Comparison of ENCODE assay signal across 39 mouse cellular contexts in the genomic region with DNA sequence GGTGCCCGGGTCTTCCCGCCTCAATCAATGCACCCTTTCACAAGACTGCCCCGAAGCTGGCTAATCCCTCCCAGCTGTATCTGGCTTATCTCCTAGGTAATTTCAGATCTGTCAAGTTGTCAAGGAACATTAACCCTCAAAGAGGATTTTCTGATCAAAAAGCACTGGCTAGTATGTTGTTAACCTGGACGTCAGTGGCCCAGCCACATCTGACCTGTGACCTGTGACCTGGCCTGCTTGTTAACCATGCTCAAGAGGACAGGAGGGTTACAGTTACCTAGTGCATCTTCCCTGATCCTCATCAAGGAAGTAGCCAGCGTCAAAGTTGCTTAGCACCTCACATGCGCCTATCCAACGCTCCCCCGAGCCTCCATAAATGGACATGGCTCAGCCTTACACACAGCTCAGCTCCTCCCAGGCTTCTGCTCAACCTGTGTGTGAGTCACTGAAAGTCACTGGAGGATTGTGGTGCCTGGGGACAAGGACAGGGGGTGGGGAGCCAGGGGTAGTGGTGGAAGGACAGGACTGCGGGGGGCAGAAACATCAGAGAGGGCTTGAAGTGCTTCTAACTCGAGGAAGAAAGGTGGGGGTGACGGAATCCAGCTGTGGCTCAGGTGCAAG. TPM values are rescaled to one million over a fixed set of nuclear protein-coding genes. Genes with fewer than 3 reads are reported as not detected.
DNase-seq lines count a peak whose midpoint lies in the region; ATAC-seq and TF ChIP-seq lines count a peak whose summit lies in the region.
"Had no signal": no experiment of that assay in that cellular context is flagged by ENCODE, and none has a peak within 500 bp of the region (broad histone marks: within the 10 kb centered on the region; RNA-seq: fewer than 3 reads in every experiment).

No protein-coding gene starts in this region.

- no peaks in the 10 kb centered on the region for H3K36me3 ChIP-seq in kidney, embryonic 16.5 days (ENCODE audit: insufficient read depth, low read length)
- H3K36me3 ChIP-seq in stomach, postnatal 0 days (ENCODE audit: control insufficient read depth, insufficient read depth, low read length), result no peaks in the 10 kb centered on the region
- H3K36me3 ChIP-seq: embryonic facial prominence, embryonic 12.5 days; forebrain, embryonic 10.5 days; forebrain, embryonic 15.5 days; hindbrain, embryonic 12.5 days; limb, embryonic 13.5 days; liver, embryonic 13.5 days; midbrain, embryonic 13.5 days had no signal

- H3K27ac ChIP-seq in kidney, embryonic 16.5 days (ENCODE audit: low read length), result no peak overlapping the region
- H3K27ac ChIP-seq in stomach, postnatal 0 days (replicated peaks), result no peak overlapping the region
- H3K27ac ChIP-seq: embryonic facial prominence, embryonic 12.5 days; forebrain, embryonic 10.5 days; forebrain, embryonic 15.5 days; gastrocnemius, adult 2 months; hindbrain, embryonic 12.5 days; hindbrain, postnatal 0 days; limb, embryonic 13.5 days; liver, embryonic 13.5 days; midbrain, embryonic 13.5 days had no signal

- peak; percentile 44 to 54 for DNase-seq in adrenal gland, postnatal 36 days
- no peak for DNase-seq in adrenal gland, postnatal 25 days
- peak; percentile 27 for DNase-seq in kidney, adult 9 months
- peak; percentile 9 for DNase-seq in retina, postnatal 1 day
- DNase-seq in retina, embryonic 14.5 days (ENCODE audit: low spot score), result no peak
- DNase-seq in stomach, postnatal 0 days (ENCODE audit: low spot score), result no peak
- DNase-seq in ovary, postnatal 36 days (ENCODE audit: low spot score), result no peak
- DNase-seq: adrenal gland, postnatal 10 days; cerebellum, adult 8-10 months; cerebellum, postnatal 25 days; gastrocnemius, adult 2 months; gastrocnemius, postnatal 36 days; heart, postnatal 36 days; kidney, postnatal 4 days; liver, embryonic 13.5 days; lung, adult 18-20 months; lung, postnatal 4 days; right cerebral cortex, postnatal 4 days; thymus, postnatal 4 days had no signal

- WGBS in kidney, embryonic 16.5 days, result 51% methylated on average over 11 of the region's 11 CpGs
- 46% methylated on average over 11 of the region's 11 CpGs for WGBS in stomach, postnatal 0 days

- TF ChIP-seq CTCF in stomach, postnatal 0 days (IDR thresholded peaks at IDR 0.05; ENCODE audit: low read depth), result no peak

- no peak; the same call in 1 of the 2 replicates for ATAC-seq in kidney, embryonic 16.5 days (ENCODE audit: low FRiP score, low TSS enrichment)
- peak; percentile 69 for ATAC-seq in stomach, postnatal 0 days (ENCODE audit: low FRiP score, low TSS enrichment)
- ATAC-seq: CD4-positive, CD25-positive, alpha-beta regulatory T cell, adult 4 months; forebrain, embryonic 15.5 days; hindbrain, postnatal 0 days; lung, postnatal 0 days; midbrain, embryonic 13.5 days had no signal

- no peak for TF ChIP-seq EP300 in stomach, postnatal 0 days (optimal IDR thresholded peaks at IDR 0.05)

- no peaks in the 10 kb centered on the region for H3K27me3 ChIP-seq in kidney, embryonic 16.5 days (ENCODE audit: insufficient read depth, low read length)
- no peaks in the 10 kb centered on the region for H3K27me3 ChIP-seq in stomach, postnatal 0 days (ENCODE audit: control insufficient read depth, insufficient read depth, low read length)
- H3K27me3 ChIP-seq: embryonic facial prominence, embryonic 12.5 days; forebrain, embryonic 15.5 days; hindbrain, embryonic 12.5 days; limb, embryonic 13.5 days; midbrain, embryonic 13.5 days had no signal

- no peaks in the 10 kb centered on the region; the same call in none of the 2 replicates for H3K4me1 ChIP-seq in kidney, embryonic 16.5 days (ENCODE audit: insufficient read depth, low read length)
- H3K4me1 ChIP-seq in stomach, postnatal 0 days (replicated peaks; ENCODE audit: control insufficient read depth, insufficient read depth), result no peaks in the 10 kb centered on the region
- H3K4me1 ChIP-seq: forebrain, embryonic 15.5 days; hindbrain, embryonic 12.5 days; limb, embryonic 13.5 days; megakaryocyte, embryonic 14.5 days; midbrain, embryonic 13.5 days had no signal

- no peak overlapping the region for H3K9ac ChIP-seq in kidney, embryonic 16.5 days (replicated peaks; ENCODE audit: low read length)
- no peak overlapping the region for H3K9ac ChIP-seq in stomach, postnatal 0 days (ENCODE audit: low read length)
- H3K9ac ChIP-seq: embryonic facial prominence, embryonic 12.5 days; forebrain, embryonic 15.5 days; hindbrain, embryonic 12.5 days; limb, embryonic 13.5 days; liver, embryonic 13.5 days; midbrain, embryonic 13.5 days had no signal

- H3K4me2 ChIP-seq in kidney, embryonic 16.5 days (replicated peaks; ENCODE audit: low read depth, low read length), result no peak overlapping the region
- H3K4me2 ChIP-seq in stomach, postnatal 0 days (replicated peaks; ENCODE audit: low read depth), result no peak overlapping the region
- H3K4me2 ChIP-seq: embryonic facial prominence, embryonic 12.5 days; forebrain, embryonic 15.5 days; hindbrain, embryonic 12.5 days; limb, embryonic 13.5 days; liver, embryonic 13.5 days; midbrain, embryonic 13.5 days had no signal

- H3K4me3 ChIP-seq in kidney, embryonic 16.5 days (ENCODE audit: low read length), result no peak overlapping the region
- H3K4me3 ChIP-seq in stomach, postnatal 0 days (ENCODE audit: low read depth, low read length), result no peak overlapping the region
- H3K4me3 ChIP-seq: embryonic facial prominence, embryonic 12.5 days; forebrain, embryonic 10.5 days; forebrain, embryonic 15.5 days; gastrocnemius, adult 2 months; hindbrain, embryonic 12.5 days; limb, embryonic 13.5 days; liver, embryonic 13.5 days; megakaryocyte, embryonic 14.5 days; midbrain, embryonic 13.5 days had no signal

- no peaks in the 10 kb centered on the region; the same call in 1 of the 2 replicates for H3K9me3 ChIP-seq in kidney, embryonic 16.5 days (ENCODE audit: low read length)
- H3K9me3 ChIP-seq in stomach, postnatal 0 days (ENCODE audit: control insufficient read depth, low read length), result no peaks in the 10 kb centered on the region
- H3K9me3 ChIP-seq: embryonic facial prominence, embryonic 12.5 days; forebrain, embryonic 15.5 days; hindbrain, embryonic 12.5 days; limb, embryonic 13.5 days; liver, embryonic 13.5 days; midbrain, embryonic 13.5 days had no signal

RNA-seq across cellular contexts. Expression of a gene that starts 16.2 kb away (rescaled TPM):
- total RNA-seq in adrenal gland, postnatal 36 days (2021), result 1 to 10 TPM; 2.9 to 6.4 TPM
- 1.8 TPM in 2 replicates for total RNA-seq in adrenal gland, postnatal 25 days (2021)
- polyA plus RNA-seq in kidney, embryonic 16.5 days (2015; fragmentation: Nextera tagmentation; extraction: Ambion mirVana), result 2.8 and 3.6 TPM in 2 replicates
- 0.27 and 0.35 TPM in 2 replicates for polyA plus RNA-seq in stomach, postnatal 0 days (2015; fragmentation: Nextera tagmentation; extraction: Ambion mirVana)
- total RNA-seq: gastrocnemius, adult 2 months; gastrocnemius, postnatal 36 days; heart, postnatal 36 days; layer of hippocampus, adult 8-10 months; layer of hippocampus, postnatal 25 days; left cerebral cortex, adult 8-10 months; left cerebral cortex, postnatal 36 days; monocyte, adult 5-6 weeks had no signal
- polyA plus RNA-seq: CD4-positive, CD25-positive, alpha-beta regulatory T cell, adult 4 months; embryonic facial prominence, embryonic 12.5 days; forebrain, embryonic 10.5 days; forebrain, embryonic 15.5 days; frontal cortex, adult 2 months; heart, embryonic 16.5 days; hindbrain, embryonic 12.5 days; hindbrain, postnatal 0 days; limb, embryonic 13.5 days; liver, embryonic 13.5 days; midbrain, embryonic 13.5 days; neural tube, embryonic 14.5 days; testis, adult 2 months had no signal

RNA-seq across cellular contexts. Expression of a gene that starts 20.8 kb away (rescaled TPM):
- total RNA-seq in adrenal gland, postnatal 36 days (2021), result 10 to 100 TPM; 40.4 to 67.8 TPM
- total RNA-seq in adrenal gland, postnatal 25 days (2021), result 30.8 and 35.7 TPM in 2 replicates
- polyA plus RNA-seq in kidney, embryonic 16.5 days (2015; fragmentation: Nextera tagmentation; extraction: Ambion mirVana), result 0.86 and 1.3 TPM in 2 replicates
- polyA plus RNA-seq in stomach, postnatal 0 days (2015; fragmentation: Nextera tagmentation; extraction: Ambion mirVana), result 5.1 TPM in 2 replicates
- total RNA-seq: monocyte, adult 5-6 weeks had no signal
- polyA plus RNA-seq: CD4-positive, CD25-positive, alpha-beta regulatory T cell, adult 4 months; forebrain, embryonic 10.5 days; forebrain, embryonic 15.5 days; hindbrain, embryonic 12.5 days; midbrain, embryonic 13.5 days; neural tube, embryonic 14.5 days had no signal

RNA-seq across cellular contexts. Expression of a gene that starts 26.3 kb away (rescaled TPM):
- 1 to 10 TPM; 4.6 to 7.1 TPM for total RNA-seq in adrenal gland, postnatal 36 days (2021)
- 4.6 and 6.5 TPM in 2 replicates for total RNA-seq in adrenal gland, postnatal 25 days (2021)
- 1.7 and 2.0 TPM in 2 replicates for polyA plus RNA-seq in kidney, embryonic 16.5 days (2015; fragmentation: Nextera tagmentation; extraction: Ambion mirVana)
- 0.39 and 0.41 TPM in 2 replicates for polyA plus RNA-seq in stomach, postnatal 0 days (2015; fragmentation: Nextera tagmentation; extraction: Ambion mirVana)

RNA-seq across cellular contexts. Expression of a gene that starts 35.2 kb away (rescaled TPM):
- total RNA-seq in adrenal gland, postnatal 36 days (2021), result 100 to 1,000 TPM; 122 to 145 TPM
- 126 and 131 TPM in 2 replicates for total RNA-seq in adrenal gland, postnatal 25 days (2021)
- 142 and 148 TPM in 2 replicates for polyA plus RNA-seq in kidney, embryonic 16.5 days (2015; fragmentation: Nextera tagmentation; extraction: Ambion mirVana)
- polyA plus RNA-seq in stomach, postnatal 0 days (2015; fragmentation: Nextera tagmentation; extraction: Ambion mirVana), result 64.2 and 66.9 TPM in 2 replicates

RNA-seq across cellular contexts. Expression of a gene that starts 49.1 kb away (rescaled TPM):
- 100 to 1,000 TPM; 150 to 159 TPM for total RNA-seq in adrenal gland, postnatal 36 days (2021)
- 117 and 159 TPM in 2 replicates for total RNA-seq in adrenal gland, postnatal 25 days (2021)
- polyA plus RNA-seq in kidney, embryonic 16.5 days (2015; fragmentation: Nextera tagmentation; extraction: Ambion mirVana), result 176 and 188 TPM in 2 replicates
- polyA plus RNA-seq in stomach, postnatal 0 days (2015; fragmentation: Nextera tagmentation; extraction: Ambion mirVana), result 102 and 110 TPM in 2 replicates

Comparison
In these comparisons a context has a peak if more than half of its experiments do, and no peak if none do; other contexts are left out.
1. DNase-seq: peak in adrenal gland, postnatal 36 days (2 of 2), kidney, adult 9 months (single experiment) and retina, postnatal 1 day (single experiment); none in adrenal gland, postnatal 25 days (single experiment), retina, embryonic 14.5 days (single experiment), stomach, postnatal 0 days (single experiment) and ovary, postnatal 36 days (single experiment).